Mouse (Mus musculus): ENCODE measurements around the gene Cldn14. TPM values are rescaled to one million over a fixed set of nuclear protein-coding genes. Genes with fewer than 3 reads are reported as not detected.

The Cldn14 gene
- polyA plus RNA-seq, 1 experiment from 2014 or later = not detected

- Histone ChIP-seq H3K27ac (no peak overlapping the region), H3K4me1 (no peaks in the 10 kb centered on the region), H3K27me3 (ENCODE audit: poor library complexity, severe bottlenecking) (no peaks in the 10 kb centered on the region), H3K9me3 (no peaks in the 10 kb centered on the region), H3K36me3 (replicated peaks) (no peaks in the 10 kb centered on the region), H3K4me3 (no peak overlapping the region)
- no peak for DNase-seq (ENCODE audit: extremely low spot score, low spot score)
- WGBS = 81% methylated on average over 5 of the region's 5 CpGs
These were observed 46.4 kb downstream of the Cldn14 start for GRCm38 (mm10) chr16:93962283-93962682.

DNA sequence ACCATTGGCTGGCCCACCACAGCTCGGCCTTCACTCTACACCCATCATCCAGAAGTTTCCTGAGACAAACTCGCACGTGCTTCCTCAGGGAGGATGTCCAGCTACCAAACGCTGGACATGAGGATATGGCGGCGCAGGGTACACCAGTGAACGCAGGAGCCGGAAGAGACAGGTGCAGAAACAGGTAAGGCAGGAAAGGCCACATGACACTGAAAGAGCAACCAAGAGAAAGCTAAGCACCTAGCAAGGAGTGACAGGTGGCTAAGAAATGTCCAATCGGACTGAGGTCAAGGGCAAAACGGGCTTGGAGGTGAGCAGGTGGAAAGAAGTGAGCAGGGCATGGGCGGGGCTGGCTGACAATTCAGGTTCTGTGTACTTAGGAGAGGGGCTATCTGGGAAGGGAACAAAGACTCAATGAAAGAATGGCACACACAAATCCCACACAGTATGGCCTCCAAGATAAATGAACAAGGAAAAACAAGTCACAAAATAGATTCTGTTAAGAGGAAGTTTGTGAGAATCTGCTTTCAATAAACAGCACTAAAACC is 47.5 kb downstream of the Cldn14 start:
- no peaks in the 10 kb centered on the region for H3K36me3 ChIP-seq (replicated peaks)
- H3K27ac ChIP-seq = no peak overlapping the region
- H3K27me3 ChIP-seq (ENCODE audit: poor library complexity, severe bottlenecking) = no peaks in the 10 kb centered on the region
- H3K4me3 ChIP-seq = no peak overlapping the region
- no peak for DNase-seq (ENCODE audit: extremely low spot score, low spot score)
- H3K4me1 ChIP-seq = no peaks in the 10 kb centered on the region
- 88% methylated on average over 11 of the region's 11 CpGs for WGBS
- no peaks in the 10 kb centered on the region for H3K9me3 ChIP-seq

GRCm38 (mm10) chr16:93960495-93960894 is 48.1 kb downstream of the Cldn14 start:
- Histone ChIP-seq H3K4me1 (no peaks in the 10 kb centered on the region), H3K4me3 (no peak overlapping the region), H3K36me3 (replicated peaks) (no peaks in the 10 kb centered on the region), H3K27me3 (ENCODE audit: poor library complexity, severe bottlenecking) (no peaks in the 10 kb centered on the region), H3K9me3 (no peaks in the 10 kb centered on the region), H3K27ac (no peak overlapping the region)
- DNase-seq (ENCODE audit: extremely low spot score, low spot score) = no peak
- WGBS = 90% methylated on average over 4 of the region's 4 CpGs

DNA sequence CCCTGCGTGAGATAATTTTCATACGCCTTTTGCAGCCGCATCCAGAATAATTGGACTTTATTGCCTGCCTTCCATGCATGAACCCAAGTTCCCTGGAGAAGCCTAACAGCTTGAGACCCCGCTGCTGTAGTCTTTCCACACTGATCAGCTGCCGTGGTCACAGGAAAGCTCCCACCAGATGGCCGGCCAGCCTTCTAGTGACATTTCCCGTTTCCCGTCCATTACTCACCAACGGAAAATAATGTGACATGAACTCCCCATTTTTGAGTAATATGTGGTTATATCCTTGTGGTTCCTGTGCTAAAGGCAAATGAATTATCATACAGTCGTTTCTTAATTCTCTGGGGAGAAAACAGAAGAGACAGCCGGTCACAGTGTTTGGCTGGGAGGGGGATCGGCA is 51.2 kb downstream of the Cldn14 start:
- WGBS = 92% methylated on average over 12 of the region's 12 CpGs

DNA sequence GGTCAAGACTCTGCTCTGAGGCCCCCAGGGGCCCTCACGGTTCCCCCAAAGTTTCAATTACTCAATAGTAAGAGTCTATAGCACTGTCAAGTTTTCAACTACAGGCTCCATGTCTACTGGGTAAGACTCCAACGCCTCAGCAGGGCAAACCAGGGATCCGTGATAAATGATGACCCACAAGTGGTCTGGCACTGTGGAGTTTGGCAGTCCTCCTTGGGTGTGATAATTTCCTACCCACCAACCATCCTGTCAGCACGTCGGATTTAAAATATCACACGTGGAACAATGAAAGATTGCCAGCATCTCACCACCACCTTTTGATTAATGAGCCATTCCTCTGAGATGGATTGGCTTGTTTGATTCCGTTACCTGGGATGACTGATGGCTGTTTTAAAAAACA is 51.7 kb downstream of the Cldn14 start:
- 89% methylated on average over 7 of the region's 7 CpGs for WGBS
- Histone ChIP-seq H3K27me3 (ENCODE audit: poor library complexity, severe bottlenecking) (no peaks in the 10 kb centered on the region), H3K36me3 (replicated peaks) (no peaks in the 10 kb centered on the region), H3K9me3 (no peaks in the 10 kb centered on the region), H3K4me1 (no peaks in the 10 kb centered on the region; the same call in 1 of the 2 replicates), H3K27ac (no peak overlapping the region), H3K4me3 (no peak overlapping the region)
- no peak for DNase-seq (ENCODE audit: extremely low spot score, low spot score)

More for the DNA sequence above, 51.2 kb downstream of the Cldn14 start:
- no peak for DNase-seq (ENCODE audit: extremely low spot score, low spot score)
- no peaks in the 10 kb centered on the region for H3K27me3 ChIP-seq (ENCODE audit: poor library complexity, severe bottlenecking)
- no peaks in the 10 kb centered on the region for H3K36me3 ChIP-seq (replicated peaks)
- no peaks in the 10 kb centered on the region; the same call in 1 of the 2 replicates for H3K4me1 ChIP-seq
- H3K9me3 ChIP-seq = no peaks in the 10 kb centered on the region
- H3K4me3 ChIP-seq = no peak overlapping the region
- no peak overlapping the region for H3K27ac ChIP-seq

- Histone ChIP-seq H3K4me1 (no peaks in the 10 kb centered on the region), H3K27ac (no peak overlapping the region), H3K9me3 (no peaks in the 10 kb centered on the region), H3K27me3 (ENCODE audit: poor library complexity, severe bottlenecking) (peaks cover 6% of the 10 kb centered on the region; the same call in 1 of the 2 replicates), H3K36me3 (replicated peaks) (no peaks in the 10 kb centered on the region), H3K4me3 (no peak overlapping the region)
- WGBS = 87% methylated on average over 4 of the region's 4 CpGs
- DNase-seq (ENCODE audit: extremely low spot score, low spot score) = no peak
These were observed 61.2 kb downstream of the Cldn14 start for GRCm38 (mm10) chr16:93947396-93947795.

DNA sequence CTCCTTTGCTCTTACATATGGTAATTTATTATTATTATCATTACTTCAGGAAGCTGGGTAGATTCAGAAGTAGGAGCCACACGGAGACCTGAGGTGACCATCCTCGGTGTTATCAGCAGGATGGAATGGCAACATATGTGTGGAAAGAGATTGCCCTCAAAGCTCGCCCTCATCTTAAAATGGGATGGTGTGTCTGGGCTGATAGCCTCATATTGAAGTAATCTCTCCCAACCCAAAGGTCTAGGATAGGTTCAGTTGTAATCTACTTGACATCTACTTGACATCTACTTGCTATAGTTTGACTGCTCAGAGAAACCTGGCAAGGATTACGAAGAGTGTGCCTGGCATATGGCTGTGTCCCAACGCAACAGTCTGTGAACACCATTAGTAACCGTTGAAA is 64.3 kb downstream of the Cldn14 start:
- H3K4me1 ChIP-seq = peaks cover 10% of the 10 kb centered on the region; the same call in 1 of the 2 replicates
- H3K9me3 ChIP-seq = no peaks in the 10 kb centered on the region
- no peaks in the 10 kb centered on the region for H3K36me3 ChIP-seq (replicated peaks)
- 90% methylated on average over 6 of the region's 6 CpGs for WGBS
- H3K27me3 ChIP-seq (ENCODE audit: poor library complexity, severe bottlenecking) = peaks cover 2% of the 10 kb centered on the region; the same call in 1 of the 2 replicates
- H3K27ac ChIP-seq = no peak overlapping the region
- no peak overlapping the region for H3K4me3 ChIP-seq
- DNase-seq (ENCODE audit: extremely low spot score, low spot score) = no peak

- Histone ChIP-seq H3K4me1 (peaks cover 15% of the 10 kb centered on the region; the same call in 1 of the 2 replicates), H3K4me3 (no peak overlapping the region), H3K27me3 (ENCODE audit: poor library complexity, severe bottlenecking) (peaks cover 2% of the 10 kb centered on the region; the same call in 1 of the 2 replicates), H3K27ac (no peak overlapping the region), H3K9me3 (no peaks in the 10 kb centered on the region), H3K36me3 (replicated peaks) (no peaks in the 10 kb centered on the region)
- 91% methylated on average over 10 of the region's 10 CpGs for WGBS
- no peak for DNase-seq (ENCODE audit: extremely low spot score, low spot score)
These were observed 65.7 kb downstream of the Cldn14 start for GRCm38 (mm10) chr16:93942796-93943502.

DNA sequence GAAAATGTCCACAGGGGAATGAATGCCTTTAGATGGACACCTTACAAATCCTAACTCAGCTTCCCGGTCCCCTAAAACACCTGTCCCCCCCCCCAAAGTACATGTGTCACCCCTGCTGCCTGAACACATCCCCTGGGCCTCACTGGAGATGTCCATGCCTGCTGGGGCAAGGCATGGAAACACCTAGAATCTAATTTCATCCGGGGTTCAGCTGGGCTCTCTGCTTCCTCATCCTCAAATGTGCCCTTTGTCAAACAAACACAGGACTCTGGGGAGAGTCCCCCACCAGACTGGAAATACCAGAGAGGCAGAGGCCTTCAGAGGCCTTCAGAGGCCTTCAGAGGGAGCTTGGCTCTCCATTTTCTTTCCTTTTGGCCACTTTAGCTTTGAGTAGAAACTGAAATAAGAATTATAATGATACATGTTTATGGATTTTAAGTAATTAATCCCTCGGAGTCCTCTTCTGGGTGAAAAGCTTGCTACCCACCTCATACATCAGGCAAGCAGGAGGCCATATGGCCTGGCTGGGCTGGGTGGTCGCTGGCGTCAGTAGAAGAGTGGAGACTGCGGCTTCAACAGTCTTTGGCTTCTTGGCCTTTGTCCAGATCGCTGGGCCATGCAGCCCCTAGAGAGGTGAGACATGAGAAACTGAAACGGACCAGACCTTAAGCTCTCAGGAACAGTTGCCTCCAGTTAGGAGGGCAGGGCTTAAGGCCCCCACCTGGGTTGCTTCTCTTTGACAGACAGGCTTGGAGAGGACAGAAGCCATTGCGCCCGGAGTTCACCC is 66.7 kb downstream of the Cldn14 start:
- Histone ChIP-seq H3K9me3 (no peaks in the 10 kb centered on the region), H3K27me3 (ENCODE audit: poor library complexity, severe bottlenecking) (peaks cover 11% of the 10 kb centered on the region), H3K4me1 (peaks cover 15% of the 10 kb centered on the region; the same call in 1 of the 2 replicates), H3K27ac (no peak overlapping the region), H3K36me3 (replicated peaks) (no peaks in the 10 kb centered on the region), H3K4me3 (no peak overlapping the region)
- 89% methylated on average over 10 of the region's 10 CpGs for WGBS
- no peak for DNase-seq (ENCODE audit: extremely low spot score, low spot score)

DNA sequence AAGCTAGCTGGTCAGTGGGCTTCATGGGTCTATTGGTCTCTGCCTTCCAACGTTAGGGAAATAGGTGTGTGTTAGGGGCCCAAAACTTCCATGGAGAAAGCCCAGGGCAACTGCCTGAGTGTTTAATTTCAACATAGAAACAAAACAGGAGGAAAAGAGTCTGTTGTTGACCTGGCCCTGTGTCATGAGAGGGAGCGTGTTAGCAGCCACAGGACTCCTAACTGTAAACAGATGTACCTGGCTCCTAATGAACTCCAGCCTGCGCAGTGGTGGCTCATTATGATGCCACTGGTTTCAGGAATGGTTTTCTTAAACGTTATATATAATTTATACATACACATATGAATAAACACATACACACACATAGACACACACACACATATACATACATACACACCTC is 68.7 kb downstream of the Cldn14 start:
- Histone ChIP-seq H3K27me3 (ENCODE audit: poor library complexity, severe bottlenecking) (peaks cover 31% of the 10 kb centered on the region), H3K27ac (no peak overlapping the region), H3K4me3 (no peak overlapping the region), H3K36me3 (replicated peaks) (no peaks in the 10 kb centered on the region), H3K4me1 (peaks cover 16% of the 10 kb centered on the region; the same call in 1 of the 2 replicates), H3K9me3 (no peaks in the 10 kb centered on the region)
- WGBS = 74% methylated on average over 4 of the region's 4 CpGs
- DNase-seq (ENCODE audit: extremely low spot score, low spot score) = no peak

DNA sequence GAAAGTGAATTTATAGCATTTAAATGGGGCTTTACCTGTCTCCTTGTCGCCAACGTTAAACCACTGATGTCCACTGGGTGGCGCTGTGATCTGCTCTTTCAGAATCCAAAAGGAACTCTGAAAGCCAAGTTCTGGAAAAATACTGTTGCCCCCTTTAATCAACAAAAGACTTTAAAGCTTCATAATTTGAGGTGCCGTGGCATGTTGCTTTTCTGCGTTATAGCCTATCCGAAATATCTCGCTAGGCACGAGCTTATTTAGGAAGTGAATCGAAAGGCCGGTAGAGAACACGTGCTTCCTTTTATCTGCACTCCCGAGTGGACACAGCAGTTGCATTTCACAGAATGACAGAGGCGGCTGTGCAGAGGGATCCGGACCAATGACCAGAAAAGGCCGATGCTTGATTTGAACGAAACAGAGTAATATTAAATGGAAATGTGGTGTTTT is 70.2 kb downstream of the Cldn14 start:
- WGBS = 13% methylated on average over 16 of the region's 16 CpGs
- peak overlapping the region; percentile 53; the same call in 1 of the 2 replicates for H3K27ac ChIP-seq

DNA sequence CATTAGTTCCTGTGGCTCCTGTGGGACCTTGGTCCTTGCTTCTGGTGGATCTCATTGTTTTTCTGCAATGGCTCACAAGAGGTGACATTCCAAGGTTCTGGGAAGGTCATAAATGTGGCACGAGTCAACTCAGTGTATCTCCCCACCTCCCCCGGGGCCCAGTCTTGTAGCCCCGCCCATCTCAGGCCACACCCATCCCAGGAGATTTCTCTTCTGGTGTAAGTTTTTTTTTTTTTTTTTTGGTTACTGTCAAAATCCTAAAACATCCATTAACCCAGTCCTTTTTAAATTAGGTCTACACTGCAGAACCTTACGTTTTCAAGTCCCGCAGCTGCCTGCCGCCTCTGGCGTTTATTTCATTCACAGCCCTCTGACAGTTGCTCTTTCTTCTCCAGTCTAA is 73.6 kb downstream of the Cldn14 start:
- Histone ChIP-seq H3K27me3 (ENCODE audit: poor library complexity, severe bottlenecking) (peaks cover 53% of the 10 kb centered on the region), H3K4me3 (no peak overlapping the region), H3K36me3 (replicated peaks) (no peaks in the 10 kb centered on the region), H3K4me1 (peaks cover 25% of the 10 kb centered on the region), H3K9me3 (no peaks in the 10 kb centered on the region), H3K27ac (no peak overlapping the region)
- DNase-seq (ENCODE audit: extremely low spot score, low spot score) = no peak
- WGBS = 23% methylated on average over 7 of the region's 7 CpGs

More for the DNA sequence above, 70.2 kb downstream of the Cldn14 start:
- H3K27me3 ChIP-seq (ENCODE audit: poor library complexity, severe bottlenecking) = peaks cover 43% of the 10 kb centered on the region
- no peaks in the 10 kb centered on the region for H3K36me3 ChIP-seq (replicated peaks)
- H3K4me3 ChIP-seq = peak overlapping the region; percentile 44
- H3K9me3 ChIP-seq = no peaks in the 10 kb centered on the region
- peaks cover 20% of the 10 kb centered on the region for H3K4me1 ChIP-seq
- peak; percentile 77 for DNase-seq (ENCODE audit: extremely low spot score, low spot score)

DNA sequence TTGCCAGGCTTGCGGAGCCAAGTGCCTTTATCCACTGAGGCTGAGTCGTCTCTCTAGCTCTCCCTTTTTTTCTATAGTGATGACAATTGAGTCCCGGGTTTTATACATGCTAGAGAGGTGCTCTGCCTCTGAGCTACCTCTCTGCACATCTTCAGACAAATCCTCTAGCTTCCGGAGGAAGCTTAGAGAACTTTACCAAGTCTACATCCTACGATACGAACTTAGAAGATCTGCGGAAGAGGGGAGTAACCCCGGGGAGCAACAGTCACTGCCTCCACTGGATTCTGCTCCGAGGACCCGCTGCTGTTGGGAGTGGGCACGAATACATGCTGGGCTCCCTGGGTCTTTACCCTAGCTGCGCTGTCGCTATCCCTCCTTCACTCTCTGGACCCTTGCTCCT is 74.0 kb downstream of the Cldn14 start:
- DNase-seq (ENCODE audit: extremely low spot score, low spot score) = no peak
- peaks cover 53% of the 10 kb centered on the region for H3K27me3 ChIP-seq (ENCODE audit: poor library complexity, severe bottlenecking)
- no peaks in the 10 kb centered on the region for H3K9me3 ChIP-seq
- no peak overlapping the region for H3K4me3 ChIP-seq
- H3K36me3 ChIP-seq (replicated peaks) = no peaks in the 10 kb centered on the region
- 16% methylated on average over 13 of the region's 13 CpGs for WGBS
- H3K27ac ChIP-seq = no peak overlapping the region
- H3K4me1 ChIP-seq = peaks cover 25% of the 10 kb centered on the region
